Mouse (Mus musculus) myocyte (in vitro differentiated cells): ENCODE measurements around the gene Hebp2. TPM values are rescaled to one million over a fixed set of nuclear protein-coding genes. Genes with fewer than 3 reads are reported as not detected.

Source experiments
- H3K27me3 ChIP-seq: one replicate; pipeline ENCODE4 v1.6.1; 2011; ENCODE audit not compliant: control insufficient read depth, insufficient read depth, insufficient read length
- H3K36me3 ChIP-seq: one replicate; pipeline ENCODE4 v1.6.1; 2011; ENCODE audit not compliant: control insufficient read depth, insufficient read depth
- H3K4me2 ChIP-seq: one replicate; pipeline ENCODE4 v1.6.1; 2011; ENCODE audit warnings: low read depth, control low read depth
- H3K4me3 ChIP-seq: one replicate; pipeline ENCODE4 v1.5.1; 2011; ENCODE audit warnings: mild to moderate bottlenecking, control low read depth, moderate library complexity
- H3K79me2 ChIP-seq: one replicate; pipeline ENCODE4 v1.6.1; 2011; ENCODE audit not compliant: control insufficient read depth, insufficient read depth
- H3ac ChIP-seq: one replicate; pipeline ENCODE4 v1.6.1; 2011; ENCODE audit not compliant: control insufficient read depth, insufficient read length
- CEBPB ChIP-seq: IDR thresholded peaks from 2 replicates; pipeline ENCODE4 v1.6.1; 2011; ENCODE audit warnings: mild to moderate bottlenecking, moderate library complexity; ENCODE audit not compliant: poor library complexity, insufficient read depth, severe bottlenecking
- E2F4 ChIP-seq: IDR thresholded peaks from one replicate; pipeline ENCODE4 v1.6.1; 2011; ENCODE audit warnings: mild to moderate bottlenecking, control low read depth, moderate library complexity; ENCODE audit not compliant: insufficient read depth
- MAX ChIP-seq: IDR thresholded peaks from one replicate; pipeline ENCODE4 v1.6.1; 2011; ENCODE audit warnings: low read depth, mild to moderate bottlenecking, control low read depth
- MYOD1 ChIP-seq, 3 experiments: IDR thresholded peaks; one replicate each; pipeline ENCODE4 v1.6.1; 2011; ENCODE audit warnings: control low read depth in 2 of 3, low read depth in 2 of 3, mild to moderate bottlenecking in 2 of 3, moderate library complexity in 1 of 3; ENCODE audit not compliant: insufficient read length in 2 of 3, control insufficient read depth in 1 of 3
- MYOG ChIP-seq, 3 experiments: IDR thresholded peaks; one replicate each; pipeline ENCODE4 v1.6.1; 2011; ENCODE audit warnings: control low read depth in 2 of 3, low read depth in 2 of 3, mild to moderate bottlenecking in 2 of 3; ENCODE audit not compliant: insufficient read length in 2 of 3, control insufficient read depth in 1 of 3, insufficient read depth in 1 of 3
- POLR2A ChIP-seq: IDR thresholded peaks from one replicate; pipeline ENCODE4 v1.6.1; 2011; ENCODE audit warnings: low read depth, mild to moderate bottlenecking, control low read depth, moderate library complexity; ENCODE audit not compliant: insufficient read length
- POLR2AphosphoS2 ChIP-seq: IDR thresholded peaks from one replicate; pipeline ENCODE4 v1.6.1; 2011; ENCODE audit warnings: low read depth, control low read depth; ENCODE audit not compliant: insufficient read length
- REST ChIP-seq: IDR thresholded peaks from one replicate; pipeline ENCODE4 v1.6.1; 2011; ENCODE audit warnings: mild to moderate bottlenecking, control low read depth, moderate library complexity; ENCODE audit not compliant: insufficient read depth, insufficient read length
- SRF ChIP-seq: IDR thresholded peaks from one replicate; pipeline ENCODE4 v1.6.1; 2011; ENCODE audit warnings: low read depth; ENCODE audit not compliant: control insufficient read depth, insufficient read length
- TCF12 ChIP-seq: IDR thresholded peaks from one replicate; pipeline ENCODE4 v1.6.1; 2011; ENCODE audit warnings: mild to moderate bottlenecking, control low read depth; ENCODE audit not compliant: poor library complexity, insufficient read depth, severe bottlenecking
- TCF3 ChIP-seq: IDR thresholded peaks from one replicate; pipeline ENCODE4 v1.6.1; 2011; ENCODE audit warnings: low read depth, control low read depth; ENCODE audit not compliant: insufficient read length
- USF1 ChIP-seq: IDR thresholded peaks from one replicate; pipeline ENCODE4 v1.6.1; 2011; ENCODE audit warnings: low read depth, mild to moderate bottlenecking, control low read depth, moderate library complexity
- polyA plus RNA-seq: library from polyadenylated mRNA; unstranded; fragments of >200 nt; fragmentation: generic; extraction: Trizol; gene quantifications from one replicate; pipeline ENCODE4 v1.2.1, GENCODE M21; 2012; ENCODE audit warnings: missing spikeins

Gene Hebp2
- polyA plus RNA-seq, 1 experiment = 9.7 TPM

DNA sequence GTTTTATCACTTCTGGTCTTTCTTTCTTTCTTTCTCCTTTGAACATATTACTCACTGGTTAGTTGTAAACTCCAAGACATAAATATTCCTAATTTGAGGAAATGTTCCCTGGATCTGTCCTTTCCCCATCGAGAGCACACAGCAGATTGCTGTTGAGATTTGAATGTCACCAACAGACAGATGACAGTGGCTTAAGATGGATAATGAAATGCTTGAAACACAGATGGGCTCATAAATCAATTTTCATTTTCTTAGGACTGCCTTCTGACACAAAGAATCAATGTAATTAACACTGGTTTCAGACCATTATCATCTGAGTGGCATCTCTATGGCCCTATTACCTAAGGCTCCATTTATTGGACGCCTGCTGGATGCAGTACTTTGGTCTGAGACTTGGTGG lies 23.3 kb downstream of the Hebp2 start:
- Histone ChIP-seq H3K4me3 (no peak overlapping the region), H3K36me3 (no peaks in the 10 kb centered on the region), H3ac (no peak overlapping the region), H3K79me2 (no peaks in the 10 kb centered on the region), H3K27me3 (no peaks in the 10 kb centered on the region), H3K4me2 (no peak overlapping the region)
- TF ChIP-seq TCF12 (no peak), MYOD1 (IDR thresholded peaks at IDR 0.05; ENCODE audit: control insufficient read depth in 1 of 3, insufficient read length in 2 of 3, low read depth in 2 of 3) (no peak), REST (no peak), CEBPB (no peak), USF1 (no peak), MAX (no peak), E2F4 (no peak), TCF3 (no peak)

DNA sequence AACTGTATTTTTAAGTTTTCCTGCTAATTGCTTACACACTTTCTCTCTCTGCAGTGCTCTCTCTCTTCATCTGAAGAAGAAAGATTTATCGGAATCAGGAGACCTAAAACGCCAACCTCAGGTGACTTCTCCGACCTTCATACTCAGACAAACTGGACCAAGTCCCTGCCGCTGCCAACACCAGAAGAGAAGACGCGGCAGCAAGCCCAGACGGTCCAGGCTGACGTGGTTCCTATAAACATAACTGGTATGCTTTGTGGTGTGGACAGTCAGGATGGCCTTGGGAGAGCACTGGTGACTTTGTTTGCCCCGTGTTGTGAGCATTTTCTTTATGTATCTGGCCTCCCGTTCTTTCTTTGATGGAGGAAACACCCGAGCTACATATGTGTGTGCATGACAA lies 34.4 kb downstream of the Hebp2 start:
- H3K27me3 ChIP-seq = no peaks in the 10 kb centered on the region
- no peak overlapping the region for H3K4me2 ChIP-seq
- no peaks in the 10 kb centered on the region for H3K79me2 ChIP-seq
- H3K4me3 ChIP-seq = no peak overlapping the region
- H3ac ChIP-seq = no peak overlapping the region
- H3K36me3 ChIP-seq = peaks cover 4% of the 10 kb centered on the region
- no peak for TF ChIP-seq TCF3
- TF ChIP-seq POLR2AphosphoS2 = no peak
- TF ChIP-seq CEBPB = no peak
- no peak for TF ChIP-seq MYOG (IDR thresholded peaks at IDR 0.05; ENCODE audit: control insufficient read depth in 1 of 3, insufficient read depth in 1 of 3, insufficient read length in 2 of 3, low read depth in 2 of 3)
- no peak for TF ChIP-seq USF1
- no peak for TF ChIP-seq MAX
- TF ChIP-seq MYOD1 (IDR thresholded peaks at IDR 0.05; ENCODE audit: control insufficient read depth in 1 of 3, insufficient read length in 2 of 3, low read depth in 2 of 3) = no peak
- no peak for TF ChIP-seq POLR2A
- TF ChIP-seq REST = no peak
- no peak for TF ChIP-seq SRF
- no peak for TF ChIP-seq TCF12
- no peak for TF ChIP-seq E2F4

DNA sequence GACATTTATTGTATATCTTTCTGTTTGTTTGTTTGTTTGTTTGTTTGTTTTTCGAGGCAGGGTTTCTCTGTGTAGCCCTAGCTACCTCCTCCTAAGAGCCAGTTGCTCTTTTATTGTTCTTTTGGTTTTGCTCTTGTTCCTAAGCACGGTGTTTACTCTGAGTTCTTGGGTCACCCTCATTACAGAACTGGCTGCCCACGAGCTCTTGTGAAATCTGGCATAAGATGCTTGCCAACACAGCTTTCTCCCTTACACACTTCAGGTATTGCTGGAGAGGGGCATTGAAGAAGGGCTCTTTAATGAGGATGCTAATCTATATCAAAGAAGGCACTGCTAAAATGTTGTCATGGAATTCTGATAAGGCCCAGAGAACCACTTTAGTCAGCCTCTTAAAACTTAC lies 35.2 kb downstream of the Hebp2 start:
- no peak overlapping the region for H3ac ChIP-seq
- peaks cover 4% of the 10 kb centered on the region for H3K36me3 ChIP-seq
- H3K27me3 ChIP-seq = no peaks in the 10 kb centered on the region
- H3K79me2 ChIP-seq = no peaks in the 10 kb centered on the region
- no peak overlapping the region for H3K4me3 ChIP-seq
- no peak overlapping the region for H3K4me2 ChIP-seq
- no peak for TF ChIP-seq CEBPB
- no peak for TF ChIP-seq E2F4
- TF ChIP-seq MYOG (IDR thresholded peaks at IDR 0.05; ENCODE audit: control insufficient read depth in 1 of 3, insufficient read depth in 1 of 3, insufficient read length in 2 of 3, low read depth in 2 of 3) = no peak
- TF ChIP-seq POLR2A = no peak
- TF ChIP-seq TCF3 = no peak
- TF ChIP-seq TCF12 = no peak
- TF ChIP-seq REST = no peak
- no peak for TF ChIP-seq SRF
- TF ChIP-seq USF1 = no peak
- TF ChIP-seq MYOD1 (IDR thresholded peaks at IDR 0.05; ENCODE audit: control insufficient read depth in 1 of 3, insufficient read length in 2 of 3, low read depth in 2 of 3) = no peak
- no peak for TF ChIP-seq POLR2AphosphoS2
- no peak for TF ChIP-seq MAX

DNA sequence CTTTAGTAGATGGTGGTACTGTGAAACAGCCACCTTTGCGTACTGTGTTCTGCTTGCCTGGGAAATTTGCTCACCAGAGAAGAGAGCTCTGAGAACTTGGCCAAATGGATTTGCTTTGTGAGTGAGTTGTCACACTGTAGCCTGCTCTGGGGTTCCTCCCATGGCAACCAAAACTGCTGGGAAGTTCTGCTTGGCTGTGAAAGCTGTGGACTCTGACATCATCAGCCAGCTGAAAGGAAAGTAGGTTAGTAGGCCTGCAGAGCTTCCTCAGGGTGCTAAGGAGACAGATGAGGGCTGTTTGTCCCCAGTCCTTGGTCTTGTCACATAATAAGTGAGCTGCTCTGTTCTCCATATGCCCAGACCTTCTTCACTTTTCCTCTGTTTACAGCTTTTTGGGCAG lies 37.3 kb downstream of the Hebp2 start:
- H3K4me2 ChIP-seq = no peak overlapping the region
- H3K36me3 ChIP-seq = peaks cover 4% of the 10 kb centered on the region
- no peak overlapping the region for H3K4me3 ChIP-seq
- no peaks in the 10 kb centered on the region for H3K79me2 ChIP-seq
- H3K27me3 ChIP-seq = no peaks in the 10 kb centered on the region
- no peak overlapping the region for H3ac ChIP-seq
- TF ChIP-seq REST (no peak), E2F4 (no peak), MAX (no peak), POLR2A (no peak), TCF12 (no peak), MYOD1 (IDR thresholded peaks at IDR 0.05; ENCODE audit: control insufficient read depth in 1 of 3, insufficient read length in 2 of 3, low read depth in 2 of 3) (no peak), TCF3 (no peak), SRF (no peak), POLR2AphosphoS2 (no peak), MYOG (IDR thresholded peaks at IDR 0.05; ENCODE audit: control insufficient read depth in 1 of 3, insufficient read depth in 1 of 3, insufficient read length in 2 of 3, low read depth in 2 of 3) (no peak), CEBPB (no peak), USF1 (no peak)
